Mouse (Mus musculus) olfactory bulb, adult 2 months (tissue): ENCODE data around the gene Extl2.

ENCODE experiments used
- CTCF ChIP-seq: fragments of 200-500 bp; IDR thresholded peaks from 2 replicates; pipeline ENCODE4 v1.5.1; 2012; ENCODE audit warnings: low read depth, mild to moderate bottlenecking, low read length, moderate library complexity; ENCODE audit not compliant: insufficient read depth
- POLR2A ChIP-seq: fragments of 200-500 bp; IDR thresholded peaks from 2 replicates; pipeline ENCODE4 v1.6.1; 2012; ENCODE audit warnings: mild to moderate bottlenecking, low read depth, low read length, moderate library complexity; ENCODE audit not compliant: insufficient read depth

DNA sequence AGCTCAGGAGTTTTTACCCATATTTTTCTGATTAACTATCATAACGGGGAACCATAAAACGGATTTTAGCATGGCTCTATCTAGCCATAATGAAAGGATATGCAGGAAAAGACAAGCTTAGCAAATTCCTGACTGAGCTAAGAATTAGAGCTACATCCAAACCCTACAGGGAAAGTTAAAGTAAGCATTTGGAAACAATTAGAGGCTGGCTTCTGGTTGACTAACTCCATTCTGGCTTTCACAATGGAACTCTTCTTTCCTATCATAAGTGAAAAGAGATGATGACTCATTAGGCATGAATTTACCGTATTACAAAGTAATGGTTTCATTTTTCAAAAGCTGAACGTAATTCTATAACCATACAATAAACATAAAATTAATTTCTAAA is 45.2 kb upstream of the Extl2 start:
- TF ChIP-seq POLR2A = no peak
- TF ChIP-seq CTCF = no peak
